Mouse (Mus musculus): ENCODE results near the gene Rasl12.

- TF ChIP-seq POLR2A (IDR thresholded peaks at IDR 0.05; ENCODE audit: borderline replicate concordance, extremely low read depth, low read depth, low read length), result no peak
- TF ChIP-seq CTCF (IDR thresholded peaks at IDR 0.05; ENCODE audit: insufficient read depth, low read length), result 0 out of 2 replicates have a peak, but pooled peaks have one; percentile 15
Observed at GRCm38 (mm10) chr9:65372449-65372848, 25.9 kb upstream of the Rasl12 start.

All from lung, adult 2 months (tissue).